Mouse (Mus musculus) bone marrow macrophage, adult 2 months (primary cell): ENCODE results near the gene Lrtm2.

ENCODE experiments used
- CTCF ChIP-seq: IDR thresholded peaks from 2 replicates; pipeline ENCODE4 v1.5.1; 2012; ENCODE audit warnings: low read depth, mild to moderate bottlenecking, low read length, moderate library complexity
- POLR2A ChIP-seq: IDR thresholded peaks from 2 replicates; pipeline ENCODE4 v1.6.1; 2012; ENCODE audit warnings: mild to moderate bottlenecking, low read depth, low read length, borderline replicate concordance

- no peak for TF ChIP-seq POLR2A
- no peak for TF ChIP-seq CTCF
These were observed 21.9 kb upstream of the Lrtm2 start for GRCm38 (mm10) chr6:119352501-119352900.
